Mouse (Mus musculus): ENCODE results near the gene Zbbx. TPM values are rescaled to one million over a fixed set of nuclear protein-coding genes. Genes with fewer than 3 reads are reported as not detected.

The Zbbx gene
- 0.08 and 0.30 TPM in 2 replicates for polyA plus RNA-seq (2012; rRNA removed)

DNA sequence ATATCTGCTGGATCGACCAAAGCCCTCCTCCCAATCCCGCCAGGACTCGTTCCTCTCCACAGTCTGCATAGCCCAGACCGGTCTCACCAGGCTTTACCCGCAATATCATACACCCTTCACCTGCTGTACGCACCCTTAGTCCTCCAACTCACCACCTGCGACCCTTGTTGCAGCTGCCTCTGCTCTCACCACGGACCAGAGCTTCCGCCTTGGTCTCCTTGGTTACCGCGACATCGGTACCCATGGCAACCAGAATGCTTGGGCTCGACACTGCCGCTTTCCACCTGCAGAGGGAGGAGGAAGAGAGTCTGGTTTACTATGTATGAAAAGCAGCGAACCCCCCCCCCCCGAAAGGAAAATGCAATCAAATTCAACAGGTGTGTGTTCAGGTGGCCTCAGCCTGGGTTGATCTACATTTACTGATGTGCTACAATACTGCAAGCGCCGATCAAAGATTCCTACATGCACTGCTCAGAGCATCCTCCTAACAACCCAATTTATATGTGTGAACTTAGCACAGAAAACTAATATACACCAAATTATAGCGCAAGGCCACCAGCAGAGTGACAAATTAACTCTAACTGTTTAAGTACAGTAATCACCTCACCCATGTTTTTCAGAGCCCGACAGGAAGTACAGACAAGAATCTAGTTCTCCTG is at the start of gene Zbbx:
TSS of gene Zbbx (minus strand) at position 197 of the 659 bp plus-strand sequence.
- TF ChIP-seq CTCF (IDR thresholded peaks at IDR 0.05; ENCODE audit: borderline replicate concordance, insufficient read depth, low read depth, low read length) (0 out of 2 replicates have a peak, but pooled peaks have one; percentile 10), POLR2A (IDR thresholded peaks at IDR 0.05; ENCODE audit: borderline replicate concordance, insufficient read depth, low read length) (no peak)
- DNase-seq: peak; percentile 19 to 22
- H3K4me1 ChIP-seq (ENCODE audit: control insufficient read depth, insufficient read depth, low read length): no peaks in the 10 kb centered on the region
- 16% methylated on average over 20 of the region's 20 CpGs for WGBS
- H3K27me3 ChIP-seq (ENCODE audit: control insufficient read depth, insufficient read depth, low read length): no peaks in the 10 kb centered on the region
- no peak within 1 kb of the TSS for H3K27ac ChIP-seq (ENCODE audit: insufficient read depth, low read length)
- peak within 1 kb of the TSS; percentile 45 for H3K4me3 ChIP-seq (replicated peaks; ENCODE audit: insufficient read depth, low read depth, low read length)

DNA sequence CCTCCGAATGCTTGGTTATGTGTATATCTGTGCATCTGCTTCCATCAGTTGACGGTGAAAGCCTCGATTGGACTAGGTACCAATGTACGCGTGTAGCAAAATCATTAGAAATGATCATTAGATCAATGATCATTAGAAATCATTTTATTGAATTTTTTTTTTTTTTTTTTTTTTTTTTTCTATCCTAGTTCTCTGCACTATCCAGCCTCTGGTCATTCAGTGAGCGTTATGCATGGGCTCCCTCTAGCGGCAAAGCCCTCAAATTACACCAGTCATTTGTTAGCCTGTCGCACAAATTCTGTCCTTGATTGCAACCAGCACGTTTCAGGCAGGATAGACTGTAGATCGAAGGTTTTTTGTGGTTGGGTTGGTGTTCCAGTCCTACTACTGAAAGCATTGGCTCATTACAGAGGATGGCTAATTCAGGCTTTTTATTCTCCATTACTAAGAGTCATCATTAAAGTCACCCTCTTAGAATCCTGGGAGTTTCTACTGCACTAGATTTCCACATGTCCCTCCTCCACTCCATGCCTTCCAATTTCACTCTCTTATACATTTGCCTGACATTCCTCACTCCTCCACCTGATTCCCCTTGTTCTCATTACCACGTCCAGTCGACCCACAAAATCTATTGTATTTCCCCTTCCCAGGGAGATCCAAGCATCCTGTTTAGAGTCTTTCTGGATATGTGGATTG is 38.1 kb upstream of the Zbbx start:
- peak; percentile 33 to 50 for DNase-seq
- Histone ChIP-seq H3K4me3 (replicated peaks; ENCODE audit: insufficient read depth, low read depth, low read length) (no peak overlapping the region), H3K27me3 (ENCODE audit: control insufficient read depth, insufficient read depth, low read length) (no peaks in the 10 kb centered on the region), H3K27ac (ENCODE audit: insufficient read depth, low read length) (no peak overlapping the region), H3K4me1 (ENCODE audit: control insufficient read depth, insufficient read depth, low read length) (no peaks in the 10 kb centered on the region)
- TF ChIP-seq CTCF (IDR thresholded peaks at IDR 0.05; ENCODE audit: borderline replicate concordance, insufficient read depth, low read depth, low read length): peak; percentile 72
- no peak for TF ChIP-seq POLR2A (IDR thresholded peaks at IDR 0.05; ENCODE audit: borderline replicate concordance, insufficient read depth, low read length)
- 37% methylated on average over 12 of the region's 12 CpGs for WGBS

DNA sequence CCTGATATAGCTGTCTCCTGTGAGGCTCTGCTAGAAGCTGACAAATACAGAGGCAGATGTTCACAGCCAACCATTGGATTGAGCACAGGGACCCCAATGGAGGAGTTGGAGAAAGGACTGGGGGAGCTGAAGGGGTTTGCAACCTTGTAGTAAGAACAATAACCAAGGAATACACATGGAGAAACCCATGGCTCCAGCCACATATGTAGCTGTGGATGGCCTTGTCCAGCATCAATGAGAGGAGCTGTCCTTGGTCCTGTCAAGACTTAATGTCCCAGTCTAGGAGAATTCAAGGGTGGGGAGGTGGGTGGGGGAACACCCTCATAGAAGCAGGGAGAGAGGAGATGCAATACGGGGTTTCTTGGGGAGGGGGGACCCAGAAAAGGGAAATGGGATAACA is 17.8 kb upstream of the Zbbx start:
- no peak for DNase-seq
- 74% methylated on average over 1 of the region's 1 CpGs for WGBS
- TF ChIP-seq POLR2A (IDR thresholded peaks at IDR 0.05; ENCODE audit: borderline replicate concordance, insufficient read depth, low read length) (no peak), CTCF (IDR thresholded peaks at IDR 0.05; ENCODE audit: borderline replicate concordance, insufficient read depth, low read depth, low read length) (no peak)
- no peaks in the 10 kb centered on the region for H3K27me3 ChIP-seq (ENCODE audit: control insufficient read depth, insufficient read depth, low read length)
- H3K27ac ChIP-seq (ENCODE audit: insufficient read depth, low read length): no peak overlapping the region
- no peaks in the 10 kb centered on the region for H3K4me1 ChIP-seq (ENCODE audit: control insufficient read depth, insufficient read depth, low read length)
- no peak overlapping the region for H3K4me3 ChIP-seq (replicated peaks; ENCODE audit: insufficient read depth, low read depth, low read length)

DNA sequence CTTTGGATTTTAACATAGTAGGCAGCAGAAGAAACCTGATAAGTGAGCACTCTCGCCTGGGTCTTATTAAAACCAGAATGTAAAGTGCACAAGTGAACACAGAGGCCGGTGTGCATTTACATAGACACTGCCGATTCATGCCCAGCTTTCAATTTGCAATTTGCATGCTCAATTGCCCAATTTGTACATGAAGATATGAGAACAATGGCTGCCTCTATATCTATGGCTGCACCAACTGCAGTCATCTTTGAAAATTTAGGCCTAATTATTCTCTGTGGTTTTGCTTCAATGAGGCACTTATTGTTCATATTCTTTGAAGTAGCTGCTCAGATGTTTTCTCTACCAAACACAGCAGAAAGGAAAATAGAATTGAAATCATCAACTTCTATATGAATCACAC is 23.0 kb downstream of the Zbbx start:
- no peak overlapping the region for H3K27ac ChIP-seq (ENCODE audit: insufficient read depth, low read length)
- 45% methylated on average over 3 of the region's 3 CpGs for WGBS
- no peak for TF ChIP-seq CTCF (IDR thresholded peaks at IDR 0.05; ENCODE audit: borderline replicate concordance, insufficient read depth, low read depth, low read length)
- DNase-seq: no peak
- no peak overlapping the region for H3K4me3 ChIP-seq (replicated peaks; ENCODE audit: insufficient read depth, low read depth, low read length)
- H3K27me3 ChIP-seq (ENCODE audit: control insufficient read depth, insufficient read depth, low read length): no peaks in the 10 kb centered on the region
- no peaks in the 10 kb centered on the region for H3K4me1 ChIP-seq (ENCODE audit: control insufficient read depth, insufficient read depth, low read length)

DNA sequence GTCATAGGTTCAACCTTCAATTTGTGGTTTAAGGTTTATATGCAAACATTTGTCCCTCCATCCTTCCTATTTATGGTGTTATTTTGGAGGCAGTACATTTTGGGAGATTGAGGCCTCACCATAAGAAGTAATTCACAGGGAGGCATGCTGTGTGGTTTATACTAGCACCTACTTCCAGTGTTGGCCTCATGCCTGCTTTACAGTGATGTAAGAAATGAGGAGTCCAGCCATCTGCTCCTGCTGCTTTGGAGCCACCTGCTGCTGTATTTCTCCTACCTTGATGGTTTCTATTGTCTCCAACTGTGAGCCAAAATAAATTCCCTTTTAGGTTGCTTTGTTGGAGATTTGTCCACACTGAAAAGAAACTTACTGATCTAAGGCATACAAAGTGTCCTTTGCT is 60.0 kb downstream of the Zbbx start:
- DNase-seq: peak; percentile 77 to 93
- H3K27ac ChIP-seq (ENCODE audit: insufficient read depth, low read length): no peak overlapping the region

DNA sequence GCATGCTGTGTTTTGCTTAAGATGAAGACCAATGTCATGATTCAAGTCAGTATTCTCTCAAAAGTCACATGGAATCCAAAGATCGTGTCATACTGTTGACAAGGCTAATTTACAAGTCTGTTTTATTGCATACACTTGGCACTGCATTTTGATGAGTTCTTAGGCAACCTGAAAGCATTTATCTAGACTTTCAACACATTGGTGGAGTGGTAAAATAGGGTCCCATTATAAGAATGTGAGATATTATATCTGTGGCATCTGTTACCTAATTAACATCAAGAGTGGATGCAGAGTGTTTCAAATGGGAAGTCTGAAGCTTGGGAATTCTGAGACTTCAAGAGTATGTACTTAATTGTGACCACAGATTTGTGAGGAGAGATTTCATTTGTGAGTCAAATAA is 79.1 kb downstream of the Zbbx start:
- no peak for DNase-seq
- TF ChIP-seq POLR2A (IDR thresholded peaks at IDR 0.05; ENCODE audit: borderline replicate concordance, insufficient read depth, low read length) (no peak), CTCF (IDR thresholded peaks at IDR 0.05; ENCODE audit: borderline replicate concordance, insufficient read depth, low read depth, low read length) (no peak)
- no peaks in the 10 kb centered on the region for H3K27me3 ChIP-seq (ENCODE audit: control insufficient read depth, insufficient read depth, low read length)
- no peaks in the 10 kb centered on the region for H3K4me1 ChIP-seq (ENCODE audit: control insufficient read depth, insufficient read depth, low read length)
- H3K4me3 ChIP-seq (replicated peaks; ENCODE audit: insufficient read depth, low read depth, low read length): no peak overlapping the region
- 71% methylated on average over 1 of the region's 1 CpGs for WGBS
- no peak overlapping the region for H3K27ac ChIP-seq (ENCODE audit: insufficient read depth, low read length)

More for the DNA sequence above, 60.0 kb downstream of the Zbbx start:
- H3K27me3 ChIP-seq (ENCODE audit: control insufficient read depth, insufficient read depth, low read length): no peaks in the 10 kb centered on the region
- H3K4me3 ChIP-seq (replicated peaks; ENCODE audit: insufficient read depth, low read depth, low read length): no peak overlapping the region
- TF ChIP-seq POLR2A (IDR thresholded peaks at IDR 0.05; ENCODE audit: borderline replicate concordance, insufficient read depth, low read length) (no peak), CTCF (IDR thresholded peaks at IDR 0.05; ENCODE audit: borderline replicate concordance, insufficient read depth, low read depth, low read length) (no peak)
- peaks cover 9% of the 10 kb centered on the region; the same call in 1 of the 2 replicates for H3K4me1 ChIP-seq (ENCODE audit: control insufficient read depth, insufficient read depth, low read length)

DNA sequence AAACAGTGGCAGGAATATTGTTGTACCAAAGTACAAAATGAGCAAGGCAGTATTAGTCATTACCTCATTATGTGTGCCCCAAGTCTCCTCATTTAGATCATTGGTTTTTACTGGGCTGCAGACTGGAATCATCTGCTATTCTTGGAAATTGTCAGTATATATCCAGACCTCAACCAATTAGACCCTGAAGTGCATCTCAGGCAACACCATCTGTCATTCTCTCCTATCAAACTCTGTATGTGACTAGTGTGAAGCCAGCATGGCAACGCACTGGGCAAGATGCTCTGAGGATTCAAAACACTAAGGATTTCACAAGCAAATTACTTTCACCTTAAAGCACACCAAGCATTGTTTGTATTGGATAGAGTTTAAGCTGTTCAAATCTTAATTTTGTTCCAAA is 85.9 kb downstream of the Zbbx start:
- DNase-seq: peak; percentile 28 to 82
- WGBS: 11% methylated on average over 1 of the region's 1 CpGs
- no peak overlapping the region for H3K4me3 ChIP-seq (replicated peaks; ENCODE audit: insufficient read depth, low read depth, low read length)
- peaks cover 6% of the 10 kb centered on the region; the same call in 1 of the 2 replicates for H3K4me1 ChIP-seq (ENCODE audit: control insufficient read depth, insufficient read depth, low read length)
- no peak for TF ChIP-seq POLR2A (IDR thresholded peaks at IDR 0.05; ENCODE audit: borderline replicate concordance, insufficient read depth, low read length)
- TF ChIP-seq CTCF (IDR thresholded peaks at IDR 0.05; ENCODE audit: borderline replicate concordance, insufficient read depth, low read depth, low read length): no peak
- no peak overlapping the region for H3K27ac ChIP-seq (ENCODE audit: insufficient read depth, low read length)
- H3K27me3 ChIP-seq (ENCODE audit: control insufficient read depth, insufficient read depth, low read length): no peaks in the 10 kb centered on the region

DNA sequence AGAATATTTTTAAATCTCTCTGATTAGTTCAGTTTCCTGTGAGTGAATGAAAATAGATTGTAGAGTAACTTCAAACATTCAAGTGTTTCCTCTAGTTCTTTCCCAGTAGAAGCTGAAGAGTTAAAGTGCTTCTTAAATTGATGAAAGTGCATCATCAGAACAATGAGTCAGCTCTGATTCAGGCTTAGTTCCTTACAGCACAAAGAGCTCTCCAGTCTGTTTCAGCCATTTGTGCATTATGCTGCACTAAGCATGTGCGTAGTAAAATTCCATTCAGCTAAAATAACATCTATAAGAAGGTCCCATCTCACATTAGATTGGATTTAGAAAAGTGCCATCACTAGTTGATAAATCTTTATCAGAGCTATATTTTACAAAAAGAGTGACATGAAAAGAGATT is 155.1 kb downstream of the Zbbx start:
- no peaks in the 10 kb centered on the region for H3K27me3 ChIP-seq (ENCODE audit: control insufficient read depth, insufficient read depth, low read length)
- DNase-seq: no peak
- no peak overlapping the region for H3K27ac ChIP-seq (ENCODE audit: insufficient read depth, low read length)
- TF ChIP-seq POLR2A (IDR thresholded peaks at IDR 0.05; ENCODE audit: borderline replicate concordance, insufficient read depth, low read length) (no peak), CTCF (IDR thresholded peaks at IDR 0.05; ENCODE audit: borderline replicate concordance, insufficient read depth, low read depth, low read length) (no peak)
- H3K4me1 ChIP-seq (ENCODE audit: control insufficient read depth, insufficient read depth, low read length): no peaks in the 10 kb centered on the region
- no peak overlapping the region for H3K4me3 ChIP-seq (replicated peaks; ENCODE audit: insufficient read depth, low read depth, low read length)
- 87% methylated on average over 1 of the region's 1 CpGs for WGBS

Other genes starting within 250 kb of the Zbbx start
- gene Serpini2, start 105.0 kb upstream of the Zbbx start, polyA plus RNA-seq (2012; rRNA removed): not detected in 2 replicates

Measured in cerebellum, adult 2 months (tissue).